Mouse (Mus musculus) inflammation-experienced regulatory T-cells, adult 6 months (primary cell): ENCODE data around the gene Atl2. TPM values are rescaled to one million over a fixed set of nuclear protein-coding genes. Genes with fewer than 3 reads are reported as not detected.

Source experiments
- ATAC-seq: one replicate; pipeline ENCODE4 v1.8.0; 2017
- polyA plus RNA-seq, 3 experiments: library from polyadenylated mRNA; unstranded; fragments of 100-300 nt; shearing (Covaris generic); gene quantifications; one replicate each; pipeline ENCODE4 v1.2.1; 2017

Gene Atl2
- polyA plus RNA-seq, 3 experiments from 2014 or later: 11.7 to 15.6 (median 14.0) TPM

GRCm38 (mm10) chr17:79817551-79817950 is 78.4 kb downstream of the Atl2 start:
- no peak for ATAC-seq

GRCm38 (mm10) chr17:79816896-79817295 is 79.0 kb downstream of the Atl2 start:
- no peak for ATAC-seq

DNA sequence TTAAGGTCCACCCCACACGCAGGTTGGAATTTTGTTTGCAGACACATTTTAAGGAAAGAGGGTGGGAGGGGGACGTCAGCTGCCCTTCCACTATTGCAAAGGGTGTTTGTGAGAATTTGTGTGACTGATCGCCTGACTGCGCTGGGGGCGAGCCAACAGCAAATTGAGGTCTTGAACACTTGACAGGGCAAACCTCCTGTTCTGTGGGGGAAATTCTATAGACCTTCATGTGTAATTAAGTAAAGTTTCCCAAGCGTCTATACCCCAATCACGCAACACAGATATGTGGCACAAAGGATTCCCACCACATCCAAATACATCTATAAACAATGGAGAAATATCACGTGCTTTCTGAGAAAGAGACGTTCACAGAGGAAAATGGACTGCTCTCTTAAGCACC is 85.5 kb downstream of the Atl2 start:
- ATAC-seq: no peak

GRCm38 (mm10) chr17:79809491-79810316 is 86.2 kb downstream of the Atl2 start:
- no peak for ATAC-seq

DNA sequence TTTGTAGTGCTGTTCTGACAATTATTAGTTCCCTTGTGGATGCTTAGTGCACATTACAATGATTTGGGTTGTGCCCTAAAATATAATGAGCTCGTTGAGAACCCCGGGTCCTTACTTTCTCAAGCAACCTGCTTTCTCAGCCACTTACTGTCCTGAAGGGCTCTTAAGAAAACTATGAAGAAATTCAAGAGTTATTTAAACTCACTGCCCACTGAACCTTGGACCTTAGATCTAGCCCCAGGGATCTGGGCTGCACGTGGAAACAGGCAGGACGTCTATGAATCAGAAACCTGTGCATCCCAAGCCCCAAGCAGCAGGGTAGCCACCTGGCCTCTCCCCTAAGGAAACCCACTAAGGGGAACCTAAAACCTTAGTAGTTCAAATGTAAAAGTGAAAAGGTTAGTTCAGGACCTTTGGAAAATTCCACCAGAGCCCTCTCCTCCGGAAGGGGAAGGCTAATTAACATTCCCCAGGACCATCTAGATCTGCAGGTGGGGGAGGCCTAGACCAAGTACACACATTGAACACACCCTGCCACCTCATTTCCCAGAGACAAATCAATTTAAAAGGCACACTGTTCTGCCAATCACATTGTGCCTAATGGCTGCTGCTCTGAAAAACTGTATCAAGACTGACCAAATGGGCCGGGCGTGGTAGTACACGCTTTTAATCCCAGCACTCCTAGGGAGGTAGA is 88.5 kb downstream of the Atl2 start:
- no peak for ATAC-seq

- ATAC-seq: no peak
These were observed 91.2 kb downstream of the Atl2 start for GRCm38 (mm10) chr17:79804747-79805146.

- no peak for ATAC-seq
These were observed 93.9 kb downstream of the Atl2 start for GRCm38 (mm10) chr17:79802056-79802455.

DNA sequence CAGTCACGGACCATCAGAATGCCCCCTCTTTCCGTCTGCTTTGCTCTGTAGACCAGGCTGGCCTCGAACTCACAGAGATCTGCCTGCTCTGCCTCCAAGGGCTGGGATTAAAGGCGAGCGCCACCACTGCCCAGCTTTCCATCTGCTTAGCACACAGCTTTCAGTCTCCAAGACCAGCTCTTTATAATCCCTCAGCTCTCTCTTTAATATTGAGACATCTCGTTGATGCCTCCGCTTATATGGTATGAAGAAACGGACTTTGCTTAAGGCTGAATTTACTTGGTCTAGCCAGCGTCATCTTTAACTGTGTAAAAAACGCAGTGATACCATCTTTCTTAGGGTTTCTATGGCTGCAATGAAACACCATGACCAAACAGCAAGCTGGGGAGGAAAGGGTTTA is 97.1 kb downstream of the Atl2 start:
- ATAC-seq: no peak

Other genes with a start within 250 kb of the Atl2 start
- gene Cyp1b1, start 181.1 kb downstream of the Atl2 start, polyA plus RNA-seq: not detected
- gene Hnrnpll, start 166.2 kb upstream of the Atl2 start, polyA plus RNA-seq: 10 to 100 TPM; 30.8 to 34.3 (median 33.4) TPM
- gene Galm, start 231.3 kb upstream of the Atl2 start, polyA plus RNA-seq: 10 to 100 TPM; 36.2 to 50.6 (median 42.1) TPM